Mouse (Mus musculus) erythroblast, embryonic 14.5 days (primary cell): ENCODE data around the gene C1qtnf6. TPM values are rescaled to one million over a fixed set of nuclear protein-coding genes. Genes with fewer than 3 reads are reported as not detected.

ENCODE experiments used
- H3K27me3 ChIP-seq: 2 replicates; pipeline ENCODE4 v1.6.1; 2012; ENCODE audit warnings: inconsistent platforms; ENCODE audit not compliant: control insufficient read depth
- H3K36me3 ChIP-seq: 2 replicates; pipeline ENCODE4 v1.6.1; 2012; ENCODE audit warnings: mild to moderate bottlenecking, inconsistent platforms; ENCODE audit not compliant: control insufficient read depth
- H3K4me1 ChIP-seq: 2 replicates; pipeline ENCODE4 v1.6.1; 2012; ENCODE audit warnings: inconsistent platforms; ENCODE audit not compliant: control insufficient read depth
- H3K4me3 ChIP-seq: replicated peaks from 2 replicates; pipeline ENCODE3; 2012; ENCODE audit warnings: moderate library complexity, mild to moderate bottlenecking, inconsistent platforms
- H3K9me3 ChIP-seq: 2 replicates; pipeline ENCODE4 v1.6.1; 2012; ENCODE audit warnings: low read length, inconsistent platforms, mixed read lengths; ENCODE audit not compliant: control insufficient read depth
- GATA1 ChIP-seq: IDR thresholded peaks from 2 replicates; pipeline ENCODE4 v1.6.1; 2012; ENCODE audit warnings: low read length, inconsistent platforms, mixed read lengths
- TAL1 ChIP-seq: IDR thresholded peaks from 3 replicates; pipeline ENCODE4 v1.6.1; 2012; ENCODE audit warnings: low read length, inconsistent platforms, mixed read lengths
- polyA plus RNA-seq: library from polyadenylated mRNA; stranded (reverse); fragments of >175 nt; gene quantifications from 2 replicates; pipeline ENCODE4 v1.2.3, GENCODE M21; 2012

The C1qtnf6 gene
- polyA plus RNA-seq, 1 experiment = not detected

DNA sequence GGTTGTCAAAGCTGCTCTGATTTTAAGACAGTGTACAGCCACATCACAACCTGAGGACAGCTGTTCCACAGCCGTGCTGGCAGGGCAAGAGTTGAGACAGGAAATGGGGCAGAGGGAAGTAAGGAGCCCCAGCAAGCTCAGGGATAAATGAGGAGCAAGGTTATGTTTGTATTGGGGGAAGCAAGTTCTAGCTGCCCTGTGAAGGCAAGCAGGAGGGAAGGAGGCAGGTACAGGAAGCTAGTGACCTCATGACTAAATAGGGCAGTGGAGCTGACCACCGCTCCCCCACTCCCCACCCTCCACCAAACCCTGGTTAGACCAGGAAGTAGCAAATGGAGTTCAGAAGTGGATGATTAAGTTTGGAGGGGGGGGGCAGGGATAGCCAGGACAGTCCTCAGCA, 50.2 kb downstream of the C1qtnf6 start:
- H3K4me3 ChIP-seq = no peak overlapping the region
- peaks cover 3% of the 10 kb centered on the region for H3K9me3 ChIP-seq
- no peaks in the 10 kb centered on the region for H3K36me3 ChIP-seq
- TF ChIP-seq GATA1 = no peak
- no peak for TF ChIP-seq TAL1
- no peaks in the 10 kb centered on the region for H3K27me3 ChIP-seq
- no peaks in the 10 kb centered on the region for H3K4me1 ChIP-seq

DNA sequence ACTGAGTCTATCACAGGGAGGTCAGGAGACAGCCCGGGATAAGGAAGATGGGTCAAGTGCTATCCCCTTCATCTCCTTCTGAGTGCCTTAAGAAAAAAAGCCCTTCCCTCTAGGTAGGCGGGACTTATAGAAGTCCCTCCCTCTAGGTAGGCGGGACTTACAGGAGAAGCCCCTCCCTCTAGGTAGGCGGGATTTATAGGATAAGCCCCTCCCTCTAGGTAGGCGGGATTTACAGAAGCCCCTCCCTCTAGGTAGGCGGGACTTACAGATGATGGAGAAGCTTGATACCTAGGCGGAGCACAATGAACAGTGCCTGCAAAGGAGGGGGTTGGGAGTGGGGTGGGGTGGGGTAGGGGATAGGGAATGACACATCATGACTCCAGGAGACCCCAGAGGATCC, 51.1 kb downstream of the C1qtnf6 start:
- no peaks in the 10 kb centered on the region for H3K27me3 ChIP-seq
- no peak for TF ChIP-seq TAL1
- no peak for TF ChIP-seq GATA1

DNA sequence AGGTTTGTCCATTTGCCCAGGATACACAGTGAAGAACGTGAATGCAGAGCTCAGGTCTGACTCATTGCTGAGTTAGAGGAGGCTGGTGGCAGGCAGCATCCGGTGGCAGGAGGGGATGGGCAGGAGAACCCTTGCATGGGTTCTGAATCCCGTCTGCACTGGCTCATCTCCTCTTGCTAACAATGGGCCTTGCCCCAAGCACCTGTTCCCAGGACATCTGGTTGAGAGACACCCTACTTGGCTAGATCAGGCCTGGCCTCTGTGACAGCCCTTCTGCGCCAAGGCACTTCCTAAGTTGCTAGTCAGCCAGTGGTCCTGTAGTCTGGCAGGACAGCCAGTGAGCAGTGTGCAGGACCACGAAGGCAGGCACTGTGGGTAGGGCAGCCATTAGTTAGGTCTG, 51.7 kb downstream of the C1qtnf6 start:
- TF ChIP-seq GATA1 (no peak), TAL1 (no peak)
- Histone ChIP-seq H3K4me3 (no peak overlapping the region), H3K9me3 (peaks cover 3% of the 10 kb centered on the region), H3K27me3 (no peaks in the 10 kb centered on the region), H3K36me3 (no peaks in the 10 kb centered on the region), H3K4me1 (no peaks in the 10 kb centered on the region)

More for the DNA sequence above, 51.1 kb downstream of the C1qtnf6 start:
- Histone ChIP-seq H3K36me3 (no peaks in the 10 kb centered on the region), H3K4me3 (no peak overlapping the region), H3K9me3 (peaks cover 3% of the 10 kb centered on the region), H3K4me1 (no peaks in the 10 kb centered on the region)

DNA sequence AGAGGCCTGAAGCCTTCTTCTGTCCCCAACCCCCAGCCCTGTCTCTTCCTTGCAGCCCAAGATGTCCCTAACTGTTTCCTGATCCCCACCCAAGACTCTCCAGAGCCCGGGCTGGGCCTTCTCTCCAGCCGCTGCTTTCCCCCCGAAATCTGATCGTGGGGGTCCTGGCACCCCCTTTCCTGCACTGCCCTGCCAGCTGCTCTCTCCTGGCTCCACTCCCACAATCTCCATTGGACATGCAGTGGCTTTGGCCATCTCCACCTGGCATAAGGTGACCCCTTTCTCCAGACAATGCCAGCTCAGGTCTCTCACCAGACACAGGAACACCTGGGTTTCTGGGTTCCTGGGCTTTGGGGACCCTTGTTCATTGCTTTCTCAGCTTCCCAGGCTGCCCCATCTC, 53.1 kb downstream of the C1qtnf6 start:
- no peak overlapping the region for H3K4me3 ChIP-seq
- no peaks in the 10 kb centered on the region for H3K27me3 ChIP-seq
- no peak for TF ChIP-seq GATA1
- TF ChIP-seq TAL1 = no peak
- peaks cover 3% of the 10 kb centered on the region for H3K9me3 ChIP-seq
- no peaks in the 10 kb centered on the region for H3K4me1 ChIP-seq
- no peaks in the 10 kb centered on the region for H3K36me3 ChIP-seq

DNA sequence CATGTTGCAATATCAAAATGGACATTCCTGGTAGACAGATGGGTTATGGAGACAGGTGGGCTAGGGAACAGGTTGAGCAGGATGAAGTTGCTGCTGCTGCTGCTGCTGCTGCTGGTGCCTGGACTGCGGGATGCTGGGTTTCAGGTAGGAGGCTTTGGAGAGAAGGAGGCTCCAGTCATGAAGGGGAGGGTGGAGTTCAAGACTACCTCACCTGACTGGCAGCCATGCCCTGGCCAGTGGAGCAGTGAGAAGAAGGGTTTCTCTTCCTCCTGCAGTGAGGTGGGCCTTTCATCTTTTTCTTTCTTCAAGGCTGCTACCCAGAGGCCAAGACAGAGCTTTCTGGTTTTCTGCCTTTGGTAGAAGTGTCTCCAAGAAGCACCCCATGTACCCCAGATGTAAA, 54.3 kb downstream of the C1qtnf6 start:
- Histone ChIP-seq H3K4me3 (no peak overlapping the region), H3K9me3 (peaks cover 3% of the 10 kb centered on the region), H3K36me3 (no peaks in the 10 kb centered on the region), H3K4me1 (no peaks in the 10 kb centered on the region), H3K27me3 (no peaks in the 10 kb centered on the region)
- no peak for TF ChIP-seq GATA1
- no peak for TF ChIP-seq TAL1

DNA sequence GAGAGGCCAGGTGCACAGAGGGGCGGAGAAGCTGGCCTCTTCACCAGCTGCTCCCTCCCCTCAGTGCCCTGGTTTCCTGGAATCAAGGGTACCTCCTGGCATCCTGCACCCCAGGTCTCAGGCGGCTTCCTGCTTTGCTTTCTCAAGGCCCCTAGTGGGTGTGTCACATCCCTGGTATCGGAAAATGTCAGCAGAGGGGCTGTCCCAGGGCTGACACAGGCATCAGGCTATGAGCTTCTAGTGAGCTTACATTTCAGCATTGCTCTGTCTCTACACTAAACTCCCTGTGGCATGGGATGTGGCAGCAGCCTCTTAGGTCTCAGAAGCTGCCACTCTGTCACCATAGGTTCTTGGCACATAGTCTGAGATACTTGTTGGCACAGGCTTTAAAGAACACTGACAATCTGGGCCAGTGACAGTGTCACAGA, 55.6 kb downstream of the C1qtnf6 start:
- no peak overlapping the region for H3K4me3 ChIP-seq
- no peaks in the 10 kb centered on the region for H3K27me3 ChIP-seq
- TF ChIP-seq GATA1 (no peak), TAL1 (no peak)
- H3K36me3 ChIP-seq = no peaks in the 10 kb centered on the region
- H3K9me3 ChIP-seq = peaks cover 3% of the 10 kb centered on the region
- H3K4me1 ChIP-seq = no peaks in the 10 kb centered on the region

DNA sequence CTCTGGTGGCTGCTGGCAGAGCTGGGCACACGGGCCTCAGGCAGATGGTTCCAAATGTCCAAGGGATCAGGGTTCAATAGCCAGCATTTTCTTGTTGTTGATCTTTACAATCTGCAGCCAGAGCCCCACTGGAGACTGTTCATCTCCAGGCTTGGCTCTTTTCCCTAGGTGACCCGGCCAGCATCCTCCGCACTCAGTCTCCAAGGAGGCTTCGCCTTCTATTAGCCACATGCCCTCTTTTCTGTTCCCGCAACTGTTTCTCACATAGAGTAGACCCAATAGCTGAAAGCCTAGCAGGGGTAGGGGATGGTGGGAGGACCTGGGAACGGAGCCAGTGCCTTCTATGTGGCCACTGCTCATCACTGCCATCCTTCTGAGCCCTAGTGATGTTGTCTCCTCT, 57.8 kb downstream of the C1qtnf6 start:
- Histone ChIP-seq H3K4me1 (no peaks in the 10 kb centered on the region; the same call in 1 of the 2 replicates), H3K27me3 (no peaks in the 10 kb centered on the region), H3K4me3 (no peak overlapping the region), H3K36me3 (no peaks in the 10 kb centered on the region), H3K9me3 (no peaks in the 10 kb centered on the region)
- TF ChIP-seq TAL1 = no peak
- TF ChIP-seq GATA1 = no peak

Other genes with a start within 250 kb of the C1qtnf6 start
- 0.19 and 0.28 TPM in 2 replicates for gene Csf2rb2, start 225.7 kb downstream of the C1qtnf6 start, polyA plus RNA-seq
- gene Csf2rb, start 205.7 kb downstream of the C1qtnf6 start, polyA plus RNA-seq = 0.27 and 0.30 TPM in 2 replicates
- not detected in 2 replicates for gene Tex33, start 135.5 kb downstream of the C1qtnf6 start, polyA plus RNA-seq
- gene Tst, start 125.5 kb downstream of the C1qtnf6 start, polyA plus RNA-seq = 3.8 and 3.9 TPM in 2 replicates
- 68.7 and 72.8 TPM in 2 replicates for gene Mpst, start 125.0 kb downstream of the C1qtnf6 start, polyA plus RNA-seq
- gene Kctd17, start 102.9 kb downstream of the C1qtnf6 start, polyA plus RNA-seq = 0.07 and 0.10 TPM in 2 replicates
- gene Tmprss6, start 62.8 kb downstream of the C1qtnf6 start, polyA plus RNA-seq = 0.02 and 0.07 TPM in 2 replicates
- gene Il2rb, start 36.1 kb downstream of the C1qtnf6 start, polyA plus RNA-seq = 0.01 TPM in 1 of 2 replicates, not detected in the other
- not detected in 2 replicates for gene Sstr3, start 13.3 kb upstream of the C1qtnf6 start, polyA plus RNA-seq
- gene Rac2, start 41.4 kb upstream of the C1qtnf6 start, polyA plus RNA-seq = 12.7 and 13.9 TPM in 2 replicates
- 0.08 and 0.17 TPM in 2 replicates for gene Cyth4, start 65.6 kb upstream of the C1qtnf6 start, polyA plus RNA-seq
- 0.01 TPM in 1 of 2 replicates, not detected in the other for gene Elfn2, start 187.4 kb upstream of the C1qtnf6 start, polyA plus RNA-seq
- gene Mfng, start 242.1 kb upstream of the C1qtnf6 start, polyA plus RNA-seq = 0.10 and 0.13 TPM in 2 replicates